Mouse (Mus musculus) hindbrain, embryonic 15.5 days (tissue): ENCODE data around the gene Pctp. TPM values are rescaled to one million over a fixed set of nuclear protein-coding genes. Genes with fewer than 3 reads are reported as not detected.

ENCODE experiments used
- ATAC-seq: fragments of 200-750 bp; cut with Nextera tagmentation; 2 replicates; pipeline ENCODE4 v1.8.0; 2017; ENCODE audit warnings: low read depth, moderate number of reproducible peaks, moderate TSS enrichment; ENCODE audit not compliant: low FRiP score
- H3K27ac ChIP-seq: fragments of 300-500 bp; sonication (generic); replicated peaks from 2 replicates; pipeline ENCODE4 v1.5.1; 2015; ENCODE audit warnings: mild to moderate bottlenecking, inconsistent platforms
- H3K27me3 ChIP-seq: fragments of 300-500 bp; sonication (generic); 2 replicates; pipeline ENCODE4 v1.6.1; 2015; ENCODE audit warnings: control low read depth, inconsistent platforms
- H3K36me3 ChIP-seq: fragments of 300-500 bp; sonication (generic); 2 replicates; pipeline ENCODE4 v1.6.1; 2015; ENCODE audit warnings: control low read depth, inconsistent platforms
- H3K4me1 ChIP-seq: fragments of 300-500 bp; sonication (generic); replicated peaks from 2 replicates; pipeline ENCODE4 v1.6.1; 2015; ENCODE audit warnings: control low read depth, inconsistent platforms
- H3K4me2 ChIP-seq: fragments of 300-500 bp; sonication (generic); 2 replicates; pipeline ENCODE4 v1.6.1; 2015; ENCODE audit warnings: moderate library complexity, mild to moderate bottlenecking, inconsistent platforms
- H3K4me3 ChIP-seq: fragments of 300-500 bp; sonication (generic); 2 replicates; pipeline ENCODE4 v1.5.1; 2015; ENCODE audit warnings: mild to moderate bottlenecking, inconsistent platforms
- H3K9ac ChIP-seq: fragments of 300-500 bp; sonication (generic); 2 replicates; pipeline ENCODE4 v1.6.1; 2015; ENCODE audit warnings: inconsistent platforms
- H3K9me3 ChIP-seq: fragments of 300-500 bp; sonication (generic); 2 replicates; pipeline ENCODE4 v1.6.1; 2016; ENCODE audit warnings: control low read depth, inconsistent platforms
- whole genome bisulfite sequencing: fragments of 180-500 bp; shearing (Covaris S2); methylation state at CpG from one replicate; pipeline ENCODE4 v1.1.7; 2015; 5-methylcytosine and 5-hydroxymethylcytosine counted together
- polyA plus RNA-seq: library from polyadenylated mRNA; unstranded; fragments of >200 nt; fragmentation: Nextera tagmentation; extraction: Ambion mirVana; gene quantifications from 2 replicates; pipeline ENCODE4 v1.2.1, GENCODE M21; 2015

Pctp gene
- polyA plus RNA-seq, 1 experiment from 2014 or later = 1.6 TPM

DNA sequence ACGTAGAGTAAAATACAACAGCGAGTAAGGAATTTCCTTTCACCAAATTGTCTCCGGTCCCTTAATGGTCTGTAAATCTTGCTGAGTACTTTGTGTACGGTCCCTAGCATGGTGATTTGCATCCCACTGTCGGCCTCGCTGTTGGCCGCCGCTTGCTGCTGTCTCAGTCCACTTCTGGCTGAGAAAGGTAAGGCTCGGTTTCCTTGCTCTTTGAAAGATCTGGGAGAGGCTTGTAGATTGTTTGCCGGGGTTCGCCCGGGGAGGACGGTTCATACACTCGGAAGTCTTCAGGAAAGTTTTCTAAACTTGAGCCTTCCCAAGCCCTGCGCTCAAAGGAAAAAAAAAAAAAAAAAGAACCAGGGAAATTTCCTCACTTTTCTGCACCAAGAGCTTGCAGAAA lies 27.9 kb upstream of the Pctp start:
- ATAC-seq = no peak
- Histone ChIP-seq H3K9me3 (no peaks in the 10 kb centered on the region), H3K4me3 (peak overlapping the region; percentile 34), H3K27ac (no peak overlapping the region), H3K27me3 (peaks cover 12% of the 10 kb centered on the region), H3K4me1 (peaks cover 30% of the 10 kb centered on the region), H3K36me3 (no peaks in the 10 kb centered on the region), H3K9ac (peak overlapping the region; percentile 29), H3K4me2 (peak overlapping the region; percentile 55)
- WGBS = under 1% methylated on average over 15 of the region's 15 CpGs

DNA sequence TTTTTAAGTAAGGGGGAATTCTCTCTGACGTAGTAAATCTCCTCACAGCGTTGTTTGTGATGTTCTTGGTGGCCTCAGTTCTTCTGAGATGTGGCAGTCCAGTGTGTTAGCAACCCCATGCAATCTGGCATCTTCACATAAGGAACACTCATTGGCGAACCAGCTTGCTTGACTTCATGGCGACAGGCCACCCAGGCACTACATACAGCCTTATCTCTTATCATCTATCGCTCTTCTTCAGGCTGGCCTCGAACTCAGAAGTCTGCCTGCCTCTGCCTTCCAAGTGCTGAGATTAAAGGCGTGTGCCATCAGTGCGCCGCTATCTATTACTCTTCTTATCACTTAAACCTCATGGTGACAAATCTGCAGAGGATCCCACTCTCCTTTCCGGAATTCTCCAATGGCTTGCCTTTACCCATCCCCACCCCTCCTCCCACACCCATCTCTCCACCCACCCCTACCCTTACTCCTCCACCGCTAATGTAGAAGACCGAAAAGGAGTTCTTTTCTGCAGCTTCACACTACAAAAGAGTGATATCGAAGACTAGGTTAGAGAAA lies 27.2 kb upstream of the Pctp start, which contains the start of gene Tmem100:
Tmem100 (plus strand) TSS at position 508 of the 558 bp plus-strand sequence.
- no peak for ATAC-seq
- Histone ChIP-seq H3K27ac (no peak within 1 kb of the TSS), H3K4me1 (peaks cover 30% of the 10 kb centered on the region), H3K9me3 (no peaks in the 10 kb centered on the region), H3K9ac (peak within 1 kb of the TSS; percentile 29), H3K4me3 (peak within 1 kb of the TSS; percentile 34), H3K36me3 (no peaks in the 10 kb centered on the region), H3K27me3 (peaks cover 12% of the 10 kb centered on the region), H3K4me2 (peak within 1 kb of the TSS; percentile 55)
- WGBS = 53% methylated on average over 13 of the region's 13 CpGs

DNA sequence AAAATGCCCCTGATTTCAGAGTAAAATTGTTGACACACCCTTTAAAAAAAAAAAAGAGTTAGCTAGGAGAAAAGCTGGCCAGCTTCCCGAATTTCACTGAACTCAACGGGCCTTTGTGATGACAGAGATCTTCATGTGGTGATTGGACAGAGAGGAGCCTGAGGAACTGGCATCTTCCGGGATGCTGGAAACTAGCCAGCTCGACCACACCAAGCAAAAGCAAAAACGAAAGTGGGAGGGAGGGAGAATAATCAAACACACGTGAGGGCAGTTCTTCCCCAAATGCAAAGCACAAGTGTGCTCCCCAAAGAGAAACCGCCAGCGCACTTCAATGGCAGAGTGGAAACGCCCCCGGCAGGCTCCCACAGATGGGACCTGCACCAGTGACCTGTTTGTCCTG lies 26.7 kb upstream of the Pctp start:
- no peak overlapping the region for H3K9ac ChIP-seq
- no peaks in the 10 kb centered on the region for H3K9me3 ChIP-seq
- H3K27ac ChIP-seq = no peak overlapping the region
- H3K4me3 ChIP-seq = 0 out of 2 replicates have a peak overlapping the region, but pooled peaks have one; percentile 3
- H3K4me2 ChIP-seq = peak overlapping the region; percentile 55
- WGBS = 25% methylated on average over 10 of the region's 10 CpGs
- peaks cover 30% of the 10 kb centered on the region for H3K4me1 ChIP-seq
- ATAC-seq = no peak
- H3K36me3 ChIP-seq = no peaks in the 10 kb centered on the region
- peaks cover 12% of the 10 kb centered on the region for H3K27me3 ChIP-seq

DNA sequence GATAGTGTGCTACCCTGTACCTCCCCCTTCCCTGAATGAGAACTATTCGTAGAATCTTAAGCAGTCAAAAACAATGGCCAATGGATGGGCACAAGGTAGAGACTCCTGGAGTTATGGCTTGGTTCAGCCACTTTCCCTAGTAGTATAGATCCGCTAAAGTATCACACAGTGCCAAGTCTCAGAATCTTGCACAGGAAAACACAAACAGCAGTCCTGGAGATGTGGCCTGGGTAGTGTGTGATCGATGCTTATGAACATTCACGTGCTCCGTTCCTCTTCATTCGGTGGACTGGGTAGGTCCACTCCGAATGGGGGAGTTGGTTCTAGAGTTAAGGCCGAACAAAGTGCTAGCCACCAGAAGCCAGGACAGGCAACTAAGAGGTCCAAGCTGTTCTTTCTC lies 26.1 kb upstream of the Pctp start:
- WGBS = 89% methylated on average over 8 of the region's 8 CpGs
- ATAC-seq = no peak
- peaks cover 30% of the 10 kb centered on the region for H3K4me1 ChIP-seq
- peaks cover 12% of the 10 kb centered on the region for H3K27me3 ChIP-seq
- no peak overlapping the region for H3K9ac ChIP-seq
- H3K4me3 ChIP-seq = no peak overlapping the region
- H3K36me3 ChIP-seq = no peaks in the 10 kb centered on the region
- no peak overlapping the region for H3K27ac ChIP-seq
- no peak overlapping the region for H3K4me2 ChIP-seq
- H3K9me3 ChIP-seq = no peaks in the 10 kb centered on the region

DNA sequence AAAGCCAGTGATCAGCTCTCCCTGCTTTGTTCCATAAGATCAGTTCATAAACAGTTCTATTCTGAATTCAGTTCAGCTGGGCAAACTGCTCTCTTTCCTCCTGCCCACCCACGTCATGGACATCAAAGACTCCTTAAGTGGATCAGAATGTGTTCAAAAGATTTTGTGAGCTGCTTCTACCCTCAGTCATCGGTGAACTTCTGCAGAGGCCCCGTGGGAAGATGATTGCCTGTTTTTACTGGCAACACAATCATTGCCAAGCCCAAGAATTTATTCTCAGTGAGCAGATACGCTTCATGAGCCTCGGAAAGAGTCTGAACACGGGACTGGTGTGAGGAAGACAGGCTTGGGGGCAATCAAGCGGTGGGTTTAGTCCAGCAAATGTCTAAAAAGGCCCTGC lies 24.5 kb upstream of the Pctp start:
- WGBS = 57% methylated on average over 7 of the region's 7 CpGs
- no peak for ATAC-seq

DNA sequence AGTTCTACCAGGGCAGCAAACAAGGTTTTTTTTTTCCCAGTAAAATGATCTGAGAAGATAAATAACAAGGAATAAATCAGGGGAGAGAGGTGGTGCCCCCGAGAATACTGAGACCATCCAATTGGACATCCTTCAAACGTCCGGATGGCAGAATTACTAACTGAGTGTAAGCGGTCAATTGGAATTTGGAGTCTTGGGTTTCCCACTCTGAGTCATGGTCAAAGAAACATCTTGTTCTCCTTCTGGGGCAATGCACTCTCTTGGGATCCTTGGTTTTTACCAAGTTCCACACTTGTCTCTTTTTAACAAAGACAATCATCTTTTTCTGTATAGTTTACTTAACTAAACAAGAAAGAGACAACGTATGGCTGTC lies 24.1 kb upstream of the Pctp start:
- peaks cover 22% of the 10 kb centered on the region for H3K4me1 ChIP-seq
- peaks cover 6% of the 10 kb centered on the region; the same call in 1 of the 2 replicates for H3K27me3 ChIP-seq
- no peak overlapping the region for H3K27ac ChIP-seq
- no peaks in the 10 kb centered on the region for H3K9me3 ChIP-seq
- 71% methylated on average over 5 of the region's 5 CpGs for WGBS
- H3K4me3 ChIP-seq = no peak overlapping the region
- no peak overlapping the region for H3K4me2 ChIP-seq
- H3K36me3 ChIP-seq = no peaks in the 10 kb centered on the region
- ATAC-seq = no peak
- H3K9ac ChIP-seq = no peak overlapping the region

More for the DNA sequence above, 24.5 kb upstream of the Pctp start:
- H3K27me3 ChIP-seq = peaks cover 10% of the 10 kb centered on the region
- no peak overlapping the region for H3K4me3 ChIP-seq
- H3K9me3 ChIP-seq = no peaks in the 10 kb centered on the region
- no peak overlapping the region for H3K9ac ChIP-seq
- H3K4me1 ChIP-seq = peaks cover 22% of the 10 kb centered on the region
- no peak overlapping the region for H3K27ac ChIP-seq
- no peaks in the 10 kb centered on the region for H3K36me3 ChIP-seq
- no peak overlapping the region for H3K4me2 ChIP-seq

DNA sequence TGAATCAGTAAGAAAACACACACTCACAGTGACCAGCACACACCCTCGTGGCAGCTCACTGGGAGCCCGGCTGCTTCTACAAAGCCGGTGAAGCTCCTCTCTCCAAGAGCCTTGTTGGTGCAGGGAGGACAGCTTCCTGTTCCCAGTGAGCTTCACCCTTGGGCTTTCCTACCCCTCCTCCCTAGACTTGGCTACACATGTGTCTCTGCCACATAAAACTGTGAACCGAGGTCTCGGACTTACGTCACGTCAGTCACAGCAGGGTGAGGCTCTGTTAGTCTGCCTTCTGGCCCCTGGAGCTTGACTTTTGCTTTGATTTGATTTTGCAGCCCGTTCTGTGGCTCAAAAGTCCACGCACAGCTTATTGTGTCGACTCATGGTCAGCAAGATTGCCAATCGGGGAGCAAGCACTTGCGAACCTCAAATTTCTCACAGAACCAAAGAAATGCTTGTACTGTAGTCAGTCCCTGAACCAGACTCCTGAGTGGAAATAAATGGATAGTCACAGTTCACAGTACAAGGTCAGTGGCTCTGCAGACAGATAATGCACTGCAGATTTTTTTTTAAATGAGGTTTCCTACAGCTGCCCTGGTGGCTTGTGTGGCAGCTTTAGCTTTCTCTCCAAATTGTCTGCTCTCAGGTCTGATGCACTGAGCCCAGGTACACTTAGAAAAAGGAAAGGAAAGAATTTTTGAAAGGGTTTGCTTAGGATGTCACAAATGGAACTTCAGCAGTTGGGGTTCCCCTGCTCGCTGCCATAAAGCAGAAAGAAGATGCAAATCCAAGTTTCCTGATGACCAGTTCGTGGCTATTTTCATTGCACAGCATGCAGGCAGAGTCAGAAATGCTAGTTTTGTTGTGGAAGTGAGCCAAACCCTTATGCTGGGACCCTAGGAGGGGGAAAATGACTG lies 23.5 kb upstream of the Pctp start:
- no peak for ATAC-seq
- Histone ChIP-seq H3K27me3 (peaks cover 3% of the 10 kb centered on the region; the same call in 1 of the 2 replicates), H3K9ac (no peak overlapping the region), H3K27ac (no peak overlapping the region), H3K4me1 (peaks cover 20% of the 10 kb centered on the region), H3K4me3 (no peak overlapping the region), H3K36me3 (no peaks in the 10 kb centered on the region), H3K4me2 (no peak overlapping the region), H3K9me3 (no peaks in the 10 kb centered on the region)
- 57% methylated on average over 14 of the region's 14 CpGs for WGBS

DNA sequence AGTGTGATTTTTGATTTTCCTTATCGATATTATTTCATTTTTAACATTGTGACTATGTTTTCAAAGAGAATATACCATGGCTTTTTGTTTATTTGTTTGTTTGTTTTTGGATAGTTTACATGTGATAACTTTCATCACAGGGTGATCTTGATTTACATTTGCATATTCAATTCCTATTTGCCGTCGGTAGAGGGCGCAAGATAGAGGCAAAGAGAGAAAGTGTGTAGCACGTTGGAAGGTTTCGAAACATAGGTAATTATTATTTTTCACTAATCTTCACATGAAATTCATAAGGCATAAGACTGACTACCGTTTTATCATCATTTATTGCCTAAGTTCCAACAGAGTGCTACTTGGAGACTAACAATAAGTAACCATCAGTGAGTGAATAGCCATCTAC lies 16.5 kb upstream of the Pctp start:
- Histone ChIP-seq H3K4me2 (0 out of 2 replicates have a peak overlapping the region, but pooled peaks have one; percentile 24), H3K36me3 (no peaks in the 10 kb centered on the region), H3K4me3 (no peak overlapping the region), H3K9me3 (no peaks in the 10 kb centered on the region), H3K9ac (no peak overlapping the region), H3K27me3 (no peaks in the 10 kb centered on the region), H3K27ac (no peak overlapping the region), H3K4me1 (no peaks in the 10 kb centered on the region)
- WGBS = 20% methylated on average over 7 of the region's 7 CpGs
- no peak for ATAC-seq

DNA sequence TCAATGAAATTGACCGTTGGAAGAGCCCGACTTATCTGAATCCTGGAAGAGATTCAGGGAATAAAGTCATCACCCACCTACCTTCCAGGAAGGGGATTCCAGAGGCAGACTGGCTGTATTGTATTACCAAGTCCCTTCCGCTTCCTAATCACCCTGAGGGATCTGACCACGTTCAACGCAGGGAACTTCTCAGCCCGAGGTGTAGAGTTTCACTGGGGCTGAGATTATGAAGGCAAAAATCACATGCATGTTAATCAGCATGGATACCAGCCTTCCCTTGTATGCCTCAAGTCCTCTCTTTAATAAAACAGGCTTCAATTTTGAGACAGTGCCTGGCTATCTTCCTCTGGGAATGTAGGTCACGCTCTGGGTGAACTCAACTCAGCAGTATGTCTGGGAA lies 12.6 kb upstream of the Pctp start:
- 75% methylated on average over 7 of the region's 7 CpGs for WGBS
- Histone ChIP-seq H3K9ac (no peak overlapping the region), H3K27me3 (no peaks in the 10 kb centered on the region), H3K4me3 (no peak overlapping the region), H3K27ac (no peak overlapping the region), H3K4me1 (no peaks in the 10 kb centered on the region), H3K36me3 (no peaks in the 10 kb centered on the region), H3K4me2 (no peak overlapping the region), H3K9me3 (no peaks in the 10 kb centered on the region)
- ATAC-seq = no peak

DNA sequence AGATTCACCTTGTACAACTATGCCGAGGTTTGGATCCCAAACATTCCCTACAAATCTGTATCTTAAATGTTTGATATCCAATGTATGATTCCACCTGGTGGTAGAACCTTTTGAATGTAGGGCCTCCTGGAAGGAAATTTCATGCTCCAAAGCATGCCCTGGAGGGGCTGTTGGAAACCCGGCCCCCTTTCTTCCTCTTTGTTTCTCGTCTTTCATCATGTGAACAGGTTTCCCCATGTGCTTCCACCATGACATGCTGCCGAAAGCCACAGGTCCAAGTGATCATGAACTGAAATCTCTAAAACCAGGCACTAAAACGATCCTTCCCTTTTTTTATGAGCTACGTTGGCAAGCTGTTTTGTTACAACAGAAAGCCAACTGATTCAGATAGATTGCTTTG lies 11.0 kb upstream of the Pctp start:
- Histone ChIP-seq H3K4me3 (no peak overlapping the region), H3K9me3 (no peaks in the 10 kb centered on the region), H3K36me3 (no peaks in the 10 kb centered on the region), H3K9ac (no peak overlapping the region), H3K4me1 (no peaks in the 10 kb centered on the region), H3K4me2 (no peak overlapping the region), H3K27ac (no peak overlapping the region), H3K27me3 (no peaks in the 10 kb centered on the region)
- 92% methylated on average over 6 of the region's 6 CpGs for WGBS
- ATAC-seq = no peak

DNA sequence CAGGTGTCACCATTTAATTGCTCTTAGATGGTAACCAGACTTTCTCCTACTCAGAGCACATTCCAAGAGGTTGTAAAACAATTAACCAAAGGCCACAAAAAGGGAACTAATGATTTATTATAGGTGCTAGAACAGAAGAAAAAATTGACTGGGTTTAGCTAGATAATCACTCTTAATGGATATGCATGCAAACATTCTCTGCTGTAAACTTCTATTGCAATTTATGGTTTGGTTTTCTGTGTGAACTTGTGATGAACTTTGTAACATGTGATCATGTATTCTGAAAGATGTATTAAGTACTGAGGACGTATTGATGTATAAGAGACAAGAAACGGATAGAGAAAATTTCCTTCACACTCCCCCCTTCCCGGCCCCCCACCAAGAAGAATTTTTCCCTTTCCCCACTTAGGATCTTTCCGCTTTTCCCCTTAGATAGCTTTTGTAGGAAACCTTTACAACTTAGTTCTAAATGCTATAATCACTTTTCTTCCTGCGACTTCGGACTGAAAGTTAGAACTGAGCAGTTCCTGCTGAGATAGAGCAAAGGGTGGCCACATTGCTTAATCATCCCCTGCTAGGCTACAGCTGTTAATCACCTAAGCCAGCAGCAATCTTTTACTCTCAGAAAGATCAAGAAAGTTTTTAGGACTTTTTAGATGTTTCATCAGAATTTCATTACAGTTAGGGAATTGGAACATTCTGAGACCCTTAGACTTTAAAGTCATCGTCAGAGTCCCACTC lies 5.3 kb upstream of the Pctp start:
- H3K4me2 ChIP-seq = no peak overlapping the region
- no peaks in the 10 kb centered on the region for H3K36me3 ChIP-seq
- no peak overlapping the region for H3K27ac ChIP-seq
- no peaks in the 10 kb centered on the region for H3K4me1 ChIP-seq
- no peak for ATAC-seq
- no peaks in the 10 kb centered on the region for H3K27me3 ChIP-seq
- no peaks in the 10 kb centered on the region for H3K9me3 ChIP-seq
- no peak overlapping the region for H3K9ac ChIP-seq
- WGBS = 51% methylated on average over 7 of the region's 7 CpGs
- H3K4me3 ChIP-seq = no peak overlapping the region

DNA sequence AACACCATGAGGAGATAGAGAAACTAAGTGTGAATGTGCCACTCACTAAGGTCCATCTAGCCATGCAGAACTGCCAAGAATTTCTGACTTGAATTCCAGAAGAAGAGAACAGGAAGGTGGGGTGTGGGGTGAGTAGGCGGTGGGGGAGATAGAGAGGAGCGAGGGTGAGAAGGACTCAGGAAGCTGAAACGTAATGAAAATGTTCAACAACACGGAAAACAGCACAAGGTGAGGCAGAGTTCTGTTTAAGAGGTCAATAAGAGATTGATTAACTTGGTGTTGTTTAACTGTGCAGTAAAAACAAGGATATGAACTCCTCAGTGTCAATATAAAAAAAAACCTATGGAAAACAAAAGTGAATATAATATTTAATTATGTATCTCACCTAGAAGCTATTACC lies 3.4 kb upstream of the Pctp start:
- Histone ChIP-seq H3K27me3 (no peaks in the 10 kb centered on the region), H3K27ac (no peak overlapping the region), H3K4me2 (no peak overlapping the region), H3K4me3 (no peak overlapping the region), H3K9me3 (no peaks in the 10 kb centered on the region), H3K9ac (no peak overlapping the region), H3K36me3 (no peaks in the 10 kb centered on the region), H3K4me1 (peaks cover 7% of the 10 kb centered on the region)
- ATAC-seq = no peak
- WGBS = 84% methylated on average over 4 of the region's 4 CpGs
